Mouse (Mus musculus): Measurements from ENCODE around the gene Olfr68. TPM values are rescaled to one million over a fixed set of nuclear protein-coding genes. Genes with fewer than 3 reads are reported as not detected.
"Not testable (repeated sequence)": the region's sequence is repeated elsewhere in the genome, so short reads cannot be mapped to it uniquely, and the experiment has no call there.

The Olfr68 gene
- polyA plus RNA-seq (2015; fragmentation: Nextera tagmentation; extraction: Ambion mirVana), result not detected in 2 replicates

- Histone ChIP-seq H3K4me1 (no peaks in the 10 kb centered on the region), H3K27ac (replicated peaks) (no peak within 1 kb of the TSS), H3K36me3 (no peaks in the 10 kb centered on the region), H3K9me3 (no peaks in the 10 kb centered on the region), H3K4me3 (no peak within 1 kb of the TSS), H3K9ac (replicated peaks) (no peak within 1 kb of the TSS), H3K4me2 (replicated peaks) (no peak within 1 kb of the TSS), H3K27me3 (no peaks in the 10 kb centered on the region)
- 79% methylated on average over 3 of the region's 3 CpGs for WGBS
- no peak for ATAC-seq (replicated peaks)
Measured at GRCm38 (mm10) chr7:103779598-103779997, at the start of gene Olfr68. Gene Olfr68 (minus strand): TSS chr7:103779698.

GRCm38 (mm10) chr7:103827808-103828207 is 48.3 kb upstream of the Olfr68 start, which contains the start of gene Hbb-bs:
Gene Hbb-bs (minus strand): TSS chr7:103828096.
- H3K36me3 ChIP-seq, result no peaks in the 10 kb centered on the region
- no peaks in the 10 kb centered on the region for H3K9me3 ChIP-seq
- WGBS, result 92% methylated on average over 4 of the region's 4 CpGs
- no peak within 1 kb of the TSS for H3K27ac ChIP-seq (replicated peaks)
- H3K9ac ChIP-seq (replicated peaks), result no peak within 1 kb of the TSS
- H3K4me2 ChIP-seq (replicated peaks), result no peak within 1 kb of the TSS
- ATAC-seq (replicated peaks), result no peak
- H3K27me3 ChIP-seq, result no peaks in the 10 kb centered on the region
- H3K4me3 ChIP-seq, result no peak within 1 kb of the TSS
- no peaks in the 10 kb centered on the region for H3K4me1 ChIP-seq

- H3K4me2 ChIP-seq (replicated peaks); ATAC-seq (replicated peaks): not testable (repeated sequence)
- WGBS, result no CpG with 5 or more reads among the region's 2 CpGs
Measured at GRCm38 (mm10) chr7:103827139-103827538, 47.6 kb upstream of the Olfr68 start.

GRCm38 (mm10) chr7:103826255-103826887 is 46.9 kb upstream of the Olfr68 start:
- Histone ChIP-seq H3K9me3 (no peaks in the 10 kb centered on the region), H3K4me1 (no peaks in the 10 kb centered on the region), H3K27me3 (no peaks in the 10 kb centered on the region), H3K27ac (replicated peaks) (no peak overlapping the region), H3K4me3 (no peak overlapping the region), H3K9ac (replicated peaks) (no peak overlapping the region), H3K4me2 (replicated peaks) (no peak overlapping the region), H3K36me3 (no peaks in the 10 kb centered on the region)
- WGBS, result 74% methylated on average over 3 of the region's 3 CpGs
- ATAC-seq (replicated peaks), result no peak

More at GRCm38 (mm10) chr7:103827139-103827538, 47.6 kb upstream of the Olfr68 start:
- H3K4me1 ChIP-seq; H3K9me3 ChIP-seq; H3K9ac ChIP-seq (replicated peaks); H3K4me3 ChIP-seq; H3K27ac ChIP-seq (replicated peaks); H3K27me3 ChIP-seq; H3K36me3 ChIP-seq: not testable (repeated sequence)

GRCm38 (mm10) chr7:103825536-103826254 is 46.2 kb upstream of the Olfr68 start:
- no peak overlapping the region for H3K4me2 ChIP-seq (replicated peaks)
- 91% methylated on average over 3 of the region's 3 CpGs for WGBS
- ATAC-seq (replicated peaks), result no peak
- no peak overlapping the region for H3K9ac ChIP-seq (replicated peaks)
- H3K4me1 ChIP-seq, result no peaks in the 10 kb centered on the region
- H3K36me3 ChIP-seq, result no peaks in the 10 kb centered on the region
- no peak overlapping the region for H3K4me3 ChIP-seq
- no peaks in the 10 kb centered on the region for H3K27me3 ChIP-seq
- no peaks in the 10 kb centered on the region for H3K9me3 ChIP-seq
- H3K27ac ChIP-seq (replicated peaks), result no peak overlapping the region

- Histone ChIP-seq H3K27ac (replicated peaks) (no peak overlapping the region), H3K9ac (replicated peaks) (no peak overlapping the region), H3K4me2 (replicated peaks) (no peak overlapping the region), H3K36me3 (no peaks in the 10 kb centered on the region), H3K27me3 (no peaks in the 10 kb centered on the region), H3K4me1 (no peaks in the 10 kb centered on the region), H3K9me3 (no peaks in the 10 kb centered on the region), H3K4me3 (no peak overlapping the region)
- 83% methylated on average over 2 of the region's 2 CpGs for WGBS
- no peak for ATAC-seq (replicated peaks)
Measured at GRCm38 (mm10) chr7:103824597-103824996, 45.1 kb upstream of the Olfr68 start.

GRCm38 (mm10) chr7:103815085-103815484 is 35.6 kb upstream of the Olfr68 start:
- not testable (repeated sequence) for H3K4me3 ChIP-seq; H3K9ac ChIP-seq (replicated peaks); H3K36me3 ChIP-seq; H3K4me1 ChIP-seq; ATAC-seq (replicated peaks); H3K27me3 ChIP-seq; H3K27ac ChIP-seq (replicated peaks); H3K9me3 ChIP-seq; H3K4me2 ChIP-seq (replicated peaks)
- 89% methylated on average over 1 of the region's 2 CpGs for WGBS

- H3K9ac ChIP-seq (replicated peaks), result no peak within 1 kb of the TSS
- H3K4me1 ChIP-seq, result no peaks in the 10 kb centered on the region
- H3K27me3 ChIP-seq, result no peaks in the 10 kb centered on the region
- H3K36me3 ChIP-seq, result no peaks in the 10 kb centered on the region
- ATAC-seq (replicated peaks), result no peak
- H3K4me2 ChIP-seq (replicated peaks), result no peak within 1 kb of the TSS
- no peak within 1 kb of the TSS for H3K4me3 ChIP-seq
- H3K9me3 ChIP-seq, result no peaks in the 10 kb centered on the region
- H3K27ac ChIP-seq (replicated peaks), result no peak within 1 kb of the TSS
- 88% methylated on average over 3 of the region's 3 CpGs for WGBS
Measured at GRCm38 (mm10) chr7:103813766-103814165, 34.3 kb upstream of the Olfr68 start, which contains the start of gene Hbb-bt. Gene Hbb-bt (minus strand): TSS chr7:103813996.

GRCm38 (mm10) chr7:103813152-103813551 is 33.7 kb upstream of the Olfr68 start:
- H3K4me1 ChIP-seq; H3K9me3 ChIP-seq; H3K4me3 ChIP-seq; H3K27me3 ChIP-seq; H3K36me3 ChIP-seq; H3K27ac ChIP-seq (replicated peaks); ATAC-seq (replicated peaks); H3K4me2 ChIP-seq (replicated peaks); H3K9ac ChIP-seq (replicated peaks): not testable (repeated sequence)
- no CpG with 5 or more reads among the region's 3 CpGs for WGBS

- Histone ChIP-seq H3K9me3 (no peaks in the 10 kb centered on the region), H3K36me3 (no peaks in the 10 kb centered on the region), H3K27me3 (no peaks in the 10 kb centered on the region), H3K4me1 (no peaks in the 10 kb centered on the region), H3K27ac (replicated peaks) (no peak overlapping the region), H3K4me3 (no peak overlapping the region), H3K4me2 (replicated peaks) (no peak overlapping the region), H3K9ac (replicated peaks) (no peak overlapping the region)
- WGBS, result 81% methylated on average over 1 of the region's 1 CpGs
- ATAC-seq (replicated peaks), result no peak
Measured at GRCm38 (mm10) chr7:103812174-103812573, 32.7 kb upstream of the Olfr68 start.

GRCm38 (mm10) chr7:103811223-103811845 is 31.8 kb upstream of the Olfr68 start:
- no peak overlapping the region for H3K9ac ChIP-seq (replicated peaks)
- ATAC-seq (replicated peaks), result no peak
- H3K36me3 ChIP-seq, result no peaks in the 10 kb centered on the region
- no peak overlapping the region for H3K4me3 ChIP-seq
- no peaks in the 10 kb centered on the region for H3K27me3 ChIP-seq
- H3K27ac ChIP-seq (replicated peaks), result no peak overlapping the region
- H3K9me3 ChIP-seq, result no peaks in the 10 kb centered on the region
- no peak overlapping the region for H3K4me2 ChIP-seq (replicated peaks)
- WGBS, result 79% methylated on average over 1 of the region's 1 CpGs
- H3K4me1 ChIP-seq, result no peaks in the 10 kb centered on the region

GRCm38 (mm10) chr7:103810746-103811145 is 31.2 kb upstream of the Olfr68 start:
- ATAC-seq (replicated peaks), result no peak
- no peaks in the 10 kb centered on the region for H3K36me3 ChIP-seq
- 82% methylated on average over 3 of the region's 3 CpGs for WGBS
- no peak overlapping the region for H3K4me3 ChIP-seq
- no peak overlapping the region for H3K9ac ChIP-seq (replicated peaks)
- H3K4me1 ChIP-seq, result no peaks in the 10 kb centered on the region
- no peak overlapping the region for H3K27ac ChIP-seq (replicated peaks)
- H3K9me3 ChIP-seq, result no peaks in the 10 kb centered on the region
- H3K27me3 ChIP-seq, result no peaks in the 10 kb centered on the region
- H3K4me2 ChIP-seq (replicated peaks), result no peak overlapping the region
